Mouse (Mus musculus) colon, adult 2 months (tissue): ENCODE results near the gene Hesx1. TPM values are rescaled to one million over a fixed set of nuclear protein-coding genes. Genes with fewer than 3 reads are reported as not detected.

Experiments used
- polyA plus RNA-seq: library from polyadenylated mRNA; depleted of rRNA; stranded (reverse); fragments of >200 nt; gene quantifications from 2 replicates; pipeline ENCODE4 v1.2.3, GENCODE M21; 2012; rRNA removed

Hesx1 gene
- polyA plus RNA-seq, result not detected in 2 replicates

DNA sequence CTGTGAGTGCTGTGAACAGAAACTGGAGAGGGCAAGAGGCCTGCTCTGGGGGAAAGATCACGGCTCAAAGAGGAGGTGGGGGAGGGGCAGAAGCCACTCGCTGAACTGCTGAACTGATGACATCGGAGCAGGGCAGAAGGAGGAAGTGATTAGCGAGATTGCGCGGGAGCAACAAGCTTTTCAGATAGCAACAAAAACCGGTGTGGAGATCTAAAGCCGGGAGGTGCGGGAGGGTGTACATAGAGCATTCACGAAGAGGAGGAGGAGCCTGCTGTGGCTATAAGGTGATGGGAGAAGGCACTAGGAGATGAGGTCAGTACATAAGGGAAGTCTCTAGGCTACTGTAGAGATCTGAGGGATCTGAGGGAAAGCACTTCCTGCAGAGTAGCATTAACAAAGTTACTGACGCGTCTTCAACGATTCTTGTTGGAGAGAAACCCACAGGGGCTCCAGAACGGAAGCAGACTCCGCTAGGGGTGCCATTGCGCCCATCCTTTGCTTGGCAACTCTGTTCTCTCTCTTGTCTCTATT, at the start of gene Hesx1:
TSS of gene Hesx1 (plus strand) at position 206 of the 531 bp plus-strand sequence.

DNA sequence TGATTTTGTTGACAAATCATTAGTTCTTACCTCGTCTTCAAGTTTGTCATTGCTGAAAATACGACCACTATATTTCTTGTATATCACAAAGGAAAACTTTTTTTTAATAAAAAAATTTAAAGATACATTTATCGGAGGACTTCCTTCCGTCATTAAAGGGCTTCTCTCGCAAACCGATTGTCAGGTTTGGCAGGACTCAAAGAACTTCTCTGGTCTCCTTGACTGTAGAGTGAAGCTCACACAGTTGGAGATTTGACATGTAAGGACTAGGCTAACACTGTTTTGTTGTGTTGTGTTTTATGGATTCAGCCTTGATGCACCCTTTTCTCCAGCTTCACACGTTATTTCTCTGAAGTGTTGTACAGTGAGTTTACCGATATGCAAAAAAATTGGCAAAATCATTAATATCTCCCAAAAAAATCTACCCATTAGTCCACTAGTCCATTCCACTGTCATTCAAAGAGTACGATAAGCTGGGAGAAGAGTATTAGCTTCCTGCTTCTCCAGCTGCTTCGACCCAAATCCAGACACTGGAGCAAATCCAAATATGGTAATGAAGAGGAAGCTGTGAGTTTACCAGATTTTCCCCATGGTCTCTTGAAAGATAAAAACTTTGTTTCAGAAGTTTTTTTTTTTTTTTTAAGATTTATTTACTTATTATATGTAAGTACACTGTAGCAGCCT, 23.0 kb upstream of the Hesx1 start, which contains the start of gene Appl1:
TSS of gene Appl1 (minus strand) at position 127 of the 684 bp plus-strand sequence.

DNA sequence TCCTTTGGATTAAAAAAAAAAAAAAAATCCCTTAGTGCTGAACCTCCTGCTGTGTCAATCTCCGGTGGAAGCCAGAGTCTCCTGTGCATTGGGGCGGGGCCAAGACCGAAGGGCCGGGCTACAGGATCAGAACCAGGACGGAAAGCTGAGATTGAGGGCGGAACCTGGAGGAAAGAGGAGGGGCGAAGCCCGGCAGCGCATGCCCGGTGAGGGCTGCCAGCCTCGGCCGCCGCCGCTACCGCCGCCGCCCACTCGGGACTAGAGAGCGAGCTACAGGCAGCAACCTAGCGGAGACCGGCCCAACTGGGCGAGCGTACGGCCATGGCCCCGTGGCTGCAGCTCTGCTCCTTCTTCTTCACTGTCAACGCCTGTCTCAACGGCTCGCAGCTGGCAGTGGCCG, 44.6 kb downstream of the Hesx1 start, which contains the start of gene Il17rd:
TSS of gene Il17rd (plus strand) at position 159 of the 400 bp plus-strand sequence.

Other genes with a start within 250 kb of the Hesx1 start
- gene Asb14, start 99.9 kb upstream of the Hesx1 start, polyA plus RNA-seq, result not detected in 2 replicates
- 2.0 and 3.0 TPM in 2 replicates for gene Appl1, start 23.2 kb upstream of the Hesx1 start, polyA plus RNA-seq
- gene Il17rd, start 44.5 kb downstream of the Hesx1 start, polyA plus RNA-seq, result 2.3 and 2.4 TPM in 2 replicates
- gene Arhgef3, start 120.5 kb downstream of the Hesx1 start, polyA plus RNA-seq, result 9.0 and 9.9 TPM in 2 replicates